Mouse (Mus musculus) liver, adult (tissue): ENCODE data around the gene Enpp5.

Experiments used
- GATA4 ChIP-seq: IDR thresholded peaks from 2 replicates; pipeline ENCODE4 v1.6.1; 2014; ENCODE audit warnings: mild to moderate bottlenecking, low read length; ENCODE audit not compliant: insufficient replicate concordance

Enpp5 gene

GRCm38 (mm10) chr17:44078631-44079350 lies at the start of gene Enpp5:
Gene Enpp5, plus strand, starts transcription at chr17:44078813.
- TF ChIP-seq GATA4 = no peak

- TF ChIP-seq GATA4 = no peak
Measured at GRCm38 (mm10) chr17:44029616-44030015, 49.0 kb upstream of the Enpp5 start.

GRCm38 (mm10) chr17:44030776-44031587 lies 47.6 kb upstream of the Enpp5 start:
- TF ChIP-seq GATA4 = no peak

- TF ChIP-seq GATA4 = no peak
Measured at GRCm38 (mm10) chr17:44035005-44035404, 43.6 kb upstream of the Enpp5 start.

- no peak for TF ChIP-seq GATA4
Measured at GRCm38 (mm10) chr17:44038656-44039055, 40.0 kb upstream of the Enpp5 start.

GRCm38 (mm10) chr17:44040449-44040848 lies 38.2 kb upstream of the Enpp5 start:
- no peak for TF ChIP-seq GATA4

GRCm38 (mm10) chr17:44042301-44042700 lies 36.3 kb upstream of the Enpp5 start:
- no peak for TF ChIP-seq GATA4

- no peak for TF ChIP-seq GATA4
Measured at GRCm38 (mm10) chr17:44042861-44043260, 35.8 kb upstream of the Enpp5 start.

- no peak for TF ChIP-seq GATA4
Measured at GRCm38 (mm10) chr17:44053427-44053826, 25.2 kb upstream of the Enpp5 start.

- TF ChIP-seq GATA4 = no peak
Measured at GRCm38 (mm10) chr17:44057123-44057522, 21.5 kb upstream of the Enpp5 start.

- no peak for TF ChIP-seq GATA4
Measured at GRCm38 (mm10) chr17:44058145-44058544, 20.5 kb upstream of the Enpp5 start.

GRCm38 (mm10) chr17:44060781-44061180 lies 17.8 kb upstream of the Enpp5 start:
- no peak for TF ChIP-seq GATA4

- no peak for TF ChIP-seq GATA4
Measured at GRCm38 (mm10) chr17:44061289-44061890, 17.2 kb upstream of the Enpp5 start.

- TF ChIP-seq GATA4 = no peak
Measured at GRCm38 (mm10) chr17:44068876-44069275, 9.7 kb upstream of the Enpp5 start.

GRCm38 (mm10) chr17:44071680-44072079 lies 6.9 kb upstream of the Enpp5 start:
- no peak for TF ChIP-seq GATA4

GRCm38 (mm10) chr17:44075601-44076000 lies 3.0 kb upstream of the Enpp5 start:
- TF ChIP-seq GATA4 = no peak
